Mouse (Mus musculus): ENCODE data around the gene 1700015F17Rik. TPM values are rescaled to one million over a fixed set of nuclear protein-coding genes. Genes with fewer than 3 reads are reported as not detected.

The 1700015F17Rik gene
- total RNA-seq (2021), result not detected
- long read RNA-seq, experiment 1, partial matches to known transcripts, result 0 of 1 reads
- long read RNA-seq, experiment 1, other reads (novel, unspliced or antisense), result 1 of 1 reads
- long read RNA-seq, experiment 2, result 0 reads

GRCm38 (mm10) chr5:5479043-5479442, at the start of gene 1700015F17Rik:
Gene 1700015F17Rik (minus strand): TSS chr5:5479143.
- DNase-seq, result no peak

GRCm38 (mm10) chr5:5515411-5515810, 36.5 kb upstream of the 1700015F17Rik start:
- DNase-seq, result no peak

- peak; percentile 99 for DNase-seq
These were observed 35.5 kb upstream of the 1700015F17Rik start, which contains the start of gene Cldn12 for GRCm38 (mm10) chr5:5514196-5515076. Gene Cldn12 (minus strand): TSS chr5:5514958.

- no peak for DNase-seq
These were observed 32.5 kb upstream of the 1700015F17Rik start for GRCm38 (mm10) chr5:5511401-5511800.

- no peak for DNase-seq
These were observed 32.0 kb upstream of the 1700015F17Rik start for GRCm38 (mm10) chr5:5510989-5511388.

GRCm38 (mm10) chr5:5510304-5510887, 31.5 kb upstream of the 1700015F17Rik start:
- DNase-seq, result no peak

GRCm38 (mm10) chr5:5508231-5508630, 29.3 kb upstream of the 1700015F17Rik start:
- no peak for DNase-seq

- peak; percentile 65 for DNase-seq
These were observed 28.8 kb upstream of the 1700015F17Rik start for GRCm38 (mm10) chr5:5507701-5508225.

GRCm38 (mm10) chr5:5504456-5504855, 25.5 kb upstream of the 1700015F17Rik start:
- DNase-seq, result no peak

- DNase-seq, result no peak
These were observed 24.4 kb upstream of the 1700015F17Rik start for GRCm38 (mm10) chr5:5503381-5503780.

GRCm38 (mm10) chr5:5501583-5501982, 22.6 kb upstream of the 1700015F17Rik start:
- no peak for DNase-seq

GRCm38 (mm10) chr5:5496393-5496792, 17.4 kb upstream of the 1700015F17Rik start:
- DNase-seq, result no peak

- no peak for DNase-seq
These were observed 16.1 kb upstream of the 1700015F17Rik start for GRCm38 (mm10) chr5:5495042-5495441.

- DNase-seq, result no peak
These were observed 15.5 kb upstream of the 1700015F17Rik start for GRCm38 (mm10) chr5:5494269-5495005.

- DNase-seq, result no peak
These were observed 13.2 kb upstream of the 1700015F17Rik start for GRCm38 (mm10) chr5:5492163-5492562.

GRCm38 (mm10) chr5:5486071-5486470, 7.1 kb upstream of the 1700015F17Rik start:
- DNase-seq, result no peak

- no peak for DNase-seq
These were observed 4.4 kb upstream of the 1700015F17Rik start for GRCm38 (mm10) chr5:5483254-5483858.

- DNase-seq, result no peak
These were observed 2.7 kb upstream of the 1700015F17Rik start for GRCm38 (mm10) chr5:5481662-5482061.

GRCm38 (mm10) chr5:5476133-5476532, 2.8 kb downstream of the 1700015F17Rik start:
- DNase-seq, result no peak

GRCm38 (mm10) chr5:5465256-5465655, 13.7 kb downstream of the 1700015F17Rik start:
- no peak for DNase-seq

- no peak for DNase-seq
These were observed 47.1 kb downstream of the 1700015F17Rik start for GRCm38 (mm10) chr5:5431746-5432438.
